Mouse (Mus musculus): ENCODE measurements around the gene Fbxo3.
"Not testable (repeated sequence)": the region's sequence is repeated elsewhere in the genome, so short reads cannot be mapped to it uniquely, and the experiment has no call there.

Gene Fbxo3

GRCm38 (mm10) chr2:104027458-104028138, at the start of gene Fbxo3:
Gene Fbxo3, plus strand, starts transcription at chr2:104027721.
- CTCF ChIA-PET = no interaction called here

- CTCF ChIA-PET = interaction anchor here (0.7 to 1.4 kb wide), 6 partner anchors 13 to 1238 kb away, joined by 3 to 46 read pairs (median 6); no protein-coding TSS in a partner anchor
These were observed 45.3 kb upstream of the Fbxo3 start for GRCm38 (mm10) chr2:103982250-103982649.

- CTCF ChIA-PET = interaction anchor here (0.9 to 1.4 kb wide), 3 partner anchors 108 to 119 kb away, joined by 3 to 11 read pairs (median 9); no protein-coding TSS in a partner anchor
These were observed 44.4 kb upstream of the Fbxo3 start for GRCm38 (mm10) chr2:103983146-103983545.

GRCm38 (mm10) chr2:103987595-103987994, 39.9 kb upstream of the Fbxo3 start:
- CTCF ChIA-PET = interaction anchor here (0.7 kb wide), 2 partner anchors 44 to 122 kb away, joined by 3 to 6 read pairs; no protein-coding TSS in a partner anchor

- CTCF ChIA-PET = no interaction called here
These were observed 37.8 kb upstream of the Fbxo3 start for GRCm38 (mm10) chr2:103989724-103990123.

DNA sequence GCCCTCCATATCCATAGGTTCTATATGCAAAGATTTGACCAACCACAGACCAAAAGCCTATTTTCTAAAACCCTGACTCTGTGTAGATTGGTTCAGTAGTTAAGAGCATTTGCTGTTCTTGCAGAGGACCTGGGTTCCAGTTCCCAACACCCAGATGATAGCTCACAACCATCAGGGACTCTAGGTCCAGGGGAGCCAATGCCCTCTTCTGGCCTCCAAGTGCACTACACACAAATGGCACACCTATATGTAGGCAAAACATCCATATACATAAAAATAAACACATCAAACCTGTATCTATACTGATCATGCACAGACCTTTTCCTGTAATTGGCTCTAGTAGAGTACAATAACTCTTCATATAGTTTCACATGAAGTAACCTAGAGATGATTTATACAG, 36.2 kb upstream of the Fbxo3 start:
- CTCF ChIA-PET = no interaction called here

GRCm38 (mm10) chr2:103992162-103992561, 35.4 kb upstream of the Fbxo3 start:
- CTCF ChIA-PET = interaction anchor here (0.7 kb wide), 1 partner anchor 431 kb away, joined by 15 read pairs; no protein-coding TSS in a partner anchor

DNA sequence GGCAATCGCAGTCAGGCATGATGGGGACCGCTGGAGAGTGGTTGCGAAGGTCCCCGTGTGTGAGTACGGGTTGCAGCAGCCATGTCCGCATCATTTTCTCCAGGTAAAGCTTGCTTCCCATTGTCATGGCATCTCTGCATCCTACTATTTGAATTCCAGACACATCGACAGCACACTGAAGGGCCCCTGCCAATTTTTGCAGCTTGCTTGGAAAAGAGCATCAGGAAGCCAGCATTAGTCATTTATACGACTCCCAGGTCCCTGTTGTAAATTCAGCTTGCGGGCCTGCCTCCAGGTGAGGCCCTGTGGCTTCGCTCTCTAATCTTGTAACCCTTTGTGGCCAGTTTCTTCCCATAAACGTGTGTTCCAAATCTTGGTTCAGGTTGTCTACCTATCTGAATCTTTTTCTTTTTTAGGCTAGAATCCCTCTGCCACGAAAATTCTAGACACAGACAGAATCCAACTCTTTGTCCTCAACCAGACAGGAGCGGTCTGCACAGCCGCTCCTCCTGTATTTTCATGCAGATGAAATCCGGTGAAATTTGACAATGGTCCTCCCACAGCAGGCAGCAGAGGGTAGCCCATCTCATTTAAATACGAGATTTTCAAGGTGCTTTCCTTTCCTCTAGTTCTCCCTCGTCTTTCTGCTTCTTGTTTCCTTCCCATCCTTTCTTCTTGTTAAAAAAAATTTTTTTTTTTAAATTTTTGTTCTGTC, 34.7 kb upstream of the Fbxo3 start:
- CTCF ChIA-PET = interaction anchor here (0.7 kb wide), 1 partner anchor 432 kb away, joined by 15 read pairs; no protein-coding TSS in a partner anchor

GRCm38 (mm10) chr2:104001076-104001475, 26.4 kb upstream of the Fbxo3 start:
- CTCF ChIA-PET = interaction anchor here (0.6 to 1.6 kb wide), 2 partner anchors 129 to 242 kb away, joined by 3 to 5 read pairs; no protein-coding TSS in a partner anchor

- CTCF ChIA-PET = interaction anchor here (0.6 to 1.6 kb wide), 4 partner anchors 130 to 210 kb away, joined by 3 to 8 read pairs (median 4); no protein-coding TSS in a partner anchor
These were observed 25.7 kb upstream of the Fbxo3 start for GRCm38 (mm10) chr2:104001861-104002260.

- CTCF ChIA-PET = interaction anchor here (0.5 kb wide), 1 partner anchor 21 kb away, joined by 5 read pairs; no protein-coding TSS in a partner anchor
These were observed 24.7 kb upstream of the Fbxo3 start for GRCm38 (mm10) chr2:104002711-104003413.

DNA sequence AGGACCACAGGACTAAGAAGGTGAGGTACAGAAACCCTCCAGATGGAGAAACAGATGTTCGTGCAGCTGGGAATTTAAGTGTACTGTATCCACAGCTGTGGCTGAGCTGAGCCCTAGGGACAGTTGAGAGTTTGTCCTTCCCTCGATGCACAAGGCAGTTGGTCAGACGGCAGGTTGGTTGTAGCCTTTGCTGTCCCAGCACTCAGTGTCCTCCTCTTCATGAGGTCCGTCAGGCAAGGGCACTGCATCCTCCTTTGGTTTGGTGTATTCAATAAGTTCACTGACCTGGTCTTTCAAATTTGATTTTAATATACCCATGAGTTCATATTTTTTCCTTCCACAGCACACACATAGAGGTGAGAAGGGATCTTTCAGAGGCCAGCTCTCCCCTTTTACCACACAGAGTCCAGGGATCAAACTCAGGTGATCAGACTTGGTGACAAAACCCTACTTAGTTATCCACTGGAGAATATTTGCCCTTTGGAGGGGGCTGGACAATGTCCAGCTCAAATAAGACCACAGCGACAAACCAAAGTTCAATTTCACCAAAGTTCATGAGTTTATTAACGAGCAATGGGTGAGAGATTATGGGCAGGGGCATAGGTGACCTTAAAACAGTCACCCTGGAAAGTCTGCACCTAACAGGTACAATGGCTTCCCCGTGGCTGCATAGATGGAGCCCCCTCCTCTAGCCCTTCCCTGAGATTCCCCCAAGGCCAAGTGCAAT, 19.6 kb upstream of the Fbxo3 start:
- CTCF ChIA-PET = no interaction called here

DNA sequence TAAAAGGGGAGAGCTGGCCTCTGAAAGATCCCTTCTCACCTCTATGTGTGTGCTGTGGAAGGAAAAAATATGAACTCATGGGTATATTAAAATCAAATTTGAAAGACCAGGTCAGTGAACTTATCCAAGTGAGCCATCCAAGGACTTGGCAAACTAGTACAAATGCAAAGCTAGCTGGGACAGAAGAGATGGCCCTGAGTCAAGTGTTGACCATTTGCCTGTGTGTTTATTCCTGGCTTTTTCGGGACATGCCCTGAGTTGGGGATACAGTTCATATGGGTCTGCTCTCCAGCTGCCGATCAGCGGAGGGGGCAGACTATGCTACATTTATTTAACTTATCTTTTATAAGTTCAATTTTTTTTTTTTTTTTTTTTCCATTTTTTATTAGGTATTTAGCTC, 18.7 kb upstream of the Fbxo3 start:
- CTCF ChIA-PET = not testable (repeated sequence)

DNA sequence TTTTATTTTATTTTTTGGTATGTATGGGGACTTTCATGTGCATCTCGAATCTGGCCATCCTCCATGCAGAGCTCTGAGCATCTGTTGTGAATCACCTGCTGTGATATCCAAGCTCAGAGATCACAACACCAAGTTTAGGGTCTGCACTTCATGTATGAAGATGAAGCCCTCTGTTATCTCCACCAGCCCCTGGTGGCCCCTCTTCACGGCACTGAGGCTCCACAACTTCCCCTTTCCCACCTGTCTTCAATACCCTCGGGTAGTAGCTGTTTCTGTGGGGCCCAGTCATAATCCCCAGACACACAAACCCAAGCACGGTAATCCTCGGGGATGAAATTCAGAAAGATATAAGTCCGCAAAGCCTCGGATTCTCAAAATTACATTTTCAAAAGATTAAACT, 4.4 kb upstream of the Fbxo3 start:
- CTCF ChIA-PET = no interaction called here

GRCm38 (mm10) chr2:104024656-104025055, 2.9 kb upstream of the Fbxo3 start:
- CTCF ChIA-PET = interaction anchor here (1.1 kb wide), 1 partner anchor 30 kb away, joined by 3 read pairs; no protein-coding TSS in a partner anchor

DNA sequence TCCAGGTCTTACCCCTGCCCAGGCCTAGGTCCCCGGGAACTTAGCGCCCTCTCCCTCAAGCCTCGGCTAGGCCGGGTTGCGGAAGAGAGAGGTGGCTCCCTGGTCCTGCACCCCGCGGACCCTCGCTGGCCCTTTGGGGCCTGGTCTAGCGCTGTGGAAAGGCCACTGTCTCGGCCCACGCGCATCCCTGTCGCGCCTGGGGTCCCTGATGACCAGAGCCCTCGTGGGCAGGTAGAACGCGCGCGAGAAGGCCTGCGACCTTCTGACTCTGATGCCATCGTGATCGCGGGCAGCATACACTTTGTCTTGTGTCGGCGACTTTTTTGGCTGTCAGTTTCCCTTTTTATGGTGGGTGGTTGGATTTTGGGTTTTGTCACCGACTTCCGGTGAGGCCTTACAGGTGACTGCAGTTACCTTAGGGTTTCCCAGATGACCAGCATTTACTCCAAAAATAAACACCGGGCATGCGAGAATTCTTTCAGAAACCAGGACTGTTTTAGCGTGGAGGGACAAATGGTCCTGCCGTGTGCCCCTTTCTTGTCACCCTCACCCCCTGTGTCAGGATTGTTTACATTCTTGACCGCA, 710 bp downstream of the Fbxo3 start, which contains the start of gene 4931422A03Rik:
Gene 4931422A03Rik, minus strand, starts transcription at position 223 of the 585 bp plus-strand sequence.
- CTCF ChIA-PET = no interaction called here

DNA sequence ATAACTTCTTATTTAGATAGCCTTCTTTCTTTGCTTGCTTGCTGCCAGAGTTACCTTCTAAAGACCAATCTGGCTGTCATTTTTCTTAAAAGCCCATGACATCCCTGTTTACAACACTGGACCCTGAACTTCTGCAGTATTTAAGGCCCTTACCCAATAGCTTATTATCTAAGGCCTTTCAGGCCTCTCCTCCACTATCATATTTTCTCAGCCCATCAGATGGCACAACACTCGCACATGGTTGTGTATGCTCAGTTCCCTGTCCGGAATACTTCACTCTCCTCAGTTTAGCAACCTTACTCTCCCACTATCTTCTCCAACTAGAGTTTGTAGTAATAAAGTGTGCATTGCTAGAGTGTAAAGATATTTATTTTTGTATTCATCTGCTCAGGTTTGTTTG, 1.6 kb downstream of the Fbxo3 start:
- CTCF ChIA-PET = interaction anchor here (0.5 to 0.6 kb wide), 2 partner anchors 164 to 249 kb away, joined by 3 to 6 read pairs; no protein-coding TSS in a partner anchor

- CTCF ChIA-PET = no interaction called here
These were observed 2.9 kb downstream of the Fbxo3 start for GRCm38 (mm10) chr2:104030381-104030780.

- CTCF ChIA-PET = no interaction called here
These were observed 4.5 kb downstream of the Fbxo3 start for GRCm38 (mm10) chr2:104032056-104032455.

GRCm38 (mm10) chr2:104034832-104035472, 7.4 kb downstream of the Fbxo3 start:
- CTCF ChIA-PET = no interaction called here
